Mouse (Mus musculus): ENCODE measurements around the gene Chrnb1. TPM values are rescaled to one million over a fixed set of nuclear protein-coding genes. Genes with fewer than 3 reads are reported as not detected.

Gene Chrnb1
- polyA plus RNA-seq, 1 experiment from 2014 or later = 3.4 TPM

DNA sequence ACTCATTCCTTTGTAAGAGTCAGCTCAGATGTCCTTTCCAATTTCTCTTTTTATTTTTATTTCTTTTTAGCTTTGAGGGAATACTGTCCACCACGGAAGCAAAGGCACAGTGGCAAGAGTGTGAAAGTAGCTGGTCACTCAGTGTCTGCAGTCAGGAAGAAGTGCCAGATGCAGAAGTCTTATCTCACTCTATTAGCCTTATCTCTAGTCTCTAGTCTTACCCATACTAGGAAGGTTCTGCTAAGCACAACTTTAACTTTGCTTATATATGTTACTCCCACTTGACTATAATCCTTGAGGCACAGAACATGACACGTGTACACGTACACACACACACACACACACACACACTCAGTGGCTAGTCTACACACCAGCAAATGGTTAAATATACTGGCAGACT lies 44.1 kb downstream of the Chrnb1 start:
- no peak for DNase-seq (ENCODE audit: low spot score)

Other genes starting within 250 kb of the Chrnb1 start
- 0.12 and 0.20 TPM in 2 replicates for gene Dnah2, start 246.8 kb downstream of the Chrnb1 start, polyA plus RNA-seq (2015; fragmentation: Nextera tagmentation; extraction: Ambion mirVana)
- 0.61 and 0.77 TPM in 2 replicates for gene Efnb3, start 235.7 kb downstream of the Chrnb1 start, polyA plus RNA-seq (2015; fragmentation: Nextera tagmentation; extraction: Ambion mirVana)
- gene Wrap53, start 215.7 kb downstream of the Chrnb1 start, polyA plus RNA-seq (2015; fragmentation: Nextera tagmentation; extraction: Ambion mirVana) = 27.0 and 30.6 TPM in 2 replicates
- gene Trp53, start 215.6 kb downstream of the Chrnb1 start, polyA plus RNA-seq (2015; fragmentation: Nextera tagmentation; extraction: Ambion mirVana) = 138 and 165 TPM in 2 replicates
- gene Atp1b2, start 190.0 kb downstream of the Chrnb1 start, polyA plus RNA-seq (2015; fragmentation: Nextera tagmentation; extraction: Ambion mirVana) = 1.7 and 1.8 TPM in 2 replicates
- 0.13 TPM in 1 of 2 replicates, not detected in the other for gene Shbg, start 178.0 kb downstream of the Chrnb1 start, polyA plus RNA-seq (2015; fragmentation: Nextera tagmentation; extraction: Ambion mirVana)
- 3.5 and 4.3 TPM in 2 replicates for gene Sat2, start 173.9 kb downstream of the Chrnb1 start, polyA plus RNA-seq (2015; fragmentation: Nextera tagmentation; extraction: Ambion mirVana)
- gene Fxr2, start 163.0 kb downstream of the Chrnb1 start, polyA plus RNA-seq (2015; fragmentation: Nextera tagmentation; extraction: Ambion mirVana) = 18.4 and 26.6 TPM in 2 replicates
- 0.15 and 0.22 TPM in 2 replicates for gene Sox15, start 140.6 kb downstream of the Chrnb1 start, polyA plus RNA-seq (2015; fragmentation: Nextera tagmentation; extraction: Ambion mirVana)
- 71.1 and 75.2 TPM in 2 replicates for gene Mpdu1, start 133.3 kb downstream of the Chrnb1 start, polyA plus RNA-seq (2015; fragmentation: Nextera tagmentation; extraction: Ambion mirVana)
- 32.5 and 33.3 TPM in 2 replicates for gene Cd68, start 129.8 kb downstream of the Chrnb1 start, polyA plus RNA-seq (2015; fragmentation: Nextera tagmentation; extraction: Ambion mirVana)
- 560 and 602 TPM in 2 replicates for gene Eif4a1, start 123.5 kb downstream of the Chrnb1 start, polyA plus RNA-seq (2015; fragmentation: Nextera tagmentation; extraction: Ambion mirVana)
- 60.2 and 69.1 TPM in 2 replicates for gene Senp3, start 113.9 kb downstream of the Chrnb1 start, polyA plus RNA-seq (2015; fragmentation: Nextera tagmentation; extraction: Ambion mirVana)
- 0.31 and 0.49 TPM in 2 replicates for gene Tnfsf13, start 110.2 kb downstream of the Chrnb1 start, polyA plus RNA-seq (2015; fragmentation: Nextera tagmentation; extraction: Ambion mirVana)
- 2.6 and 2.7 TPM in 2 replicates for gene Tnfsf12, start 100.1 kb downstream of the Chrnb1 start, polyA plus RNA-seq (2015; fragmentation: Nextera tagmentation; extraction: Ambion mirVana)
- 1.5 and 2.1 TPM in 2 replicates for gene Tnfsfm13, start 99.8 kb downstream of the Chrnb1 start, polyA plus RNA-seq (2015; fragmentation: Nextera tagmentation; extraction: Ambion mirVana)
- 20.6 and 22.4 TPM in 2 replicates for gene Polr2a, start 37.3 kb downstream of the Chrnb1 start, polyA plus RNA-seq (2015; fragmentation: Nextera tagmentation; extraction: Ambion mirVana)
- gene Slc35g3, start 34.0 kb downstream of the Chrnb1 start, polyA plus RNA-seq (2015; fragmentation: Nextera tagmentation; extraction: Ambion mirVana) = 0.14 TPM in 1 of 2 replicates, not detected in the other
- gene Zbtb4, start 30.0 kb downstream of the Chrnb1 start, polyA plus RNA-seq (2015; fragmentation: Nextera tagmentation; extraction: Ambion mirVana) = 2.5 and 2.6 TPM in 2 replicates
- 0.65 and 0.84 TPM in 2 replicates for gene Fgf11, start 5.9 kb upstream of the Chrnb1 start, polyA plus RNA-seq (2015; fragmentation: Nextera tagmentation; extraction: Ambion mirVana)
- gene Tmem102, start 9.7 kb upstream of the Chrnb1 start, polyA plus RNA-seq (2015; fragmentation: Nextera tagmentation; extraction: Ambion mirVana) = 11.2 and 12.8 TPM in 2 replicates
- gene Gm39566, start 19.4 kb upstream of the Chrnb1 start, polyA plus RNA-seq (2015; fragmentation: Nextera tagmentation; extraction: Ambion mirVana) = not detected in 2 replicates
- gene Spem2, start 22.5 kb upstream of the Chrnb1 start, polyA plus RNA-seq (2015; fragmentation: Nextera tagmentation; extraction: Ambion mirVana) = not detected in 2 replicates
- gene Spem1, start 26.2 kb upstream of the Chrnb1 start, polyA plus RNA-seq (2015; fragmentation: Nextera tagmentation; extraction: Ambion mirVana) = not detected in 2 replicates
- 1.2 and 1.9 TPM in 2 replicates for gene Nlgn2, start 41.8 kb upstream of the Chrnb1 start, polyA plus RNA-seq (2015; fragmentation: Nextera tagmentation; extraction: Ambion mirVana)
- gene Tmem256, start 42.6 kb upstream of the Chrnb1 start, polyA plus RNA-seq (2015; fragmentation: Nextera tagmentation; extraction: Ambion mirVana) = 325 and 342 TPM in 2 replicates
- 68.4 and 70.4 TPM in 2 replicates for gene Plscr3, start 50.4 kb upstream of the Chrnb1 start, polyA plus RNA-seq (2015; fragmentation: Nextera tagmentation; extraction: Ambion mirVana)
- 1.1 and 1.5 TPM in 2 replicates for gene Tnk1, start 62.8 kb upstream of the Chrnb1 start, polyA plus RNA-seq (2015; fragmentation: Nextera tagmentation; extraction: Ambion mirVana)
- not detected in 2 replicates for gene Tmem95, start 82.1 kb upstream of the Chrnb1 start, polyA plus RNA-seq (2015; fragmentation: Nextera tagmentation; extraction: Ambion mirVana)
- 1.7 and 2.3 TPM in 2 replicates for gene Kctd11, start 85.5 kb upstream of the Chrnb1 start, polyA plus RNA-seq (2015; fragmentation: Nextera tagmentation; extraction: Ambion mirVana)
- 150 and 176 TPM in 2 replicates for gene Acap1, start 99.6 kb upstream of the Chrnb1 start, polyA plus RNA-seq (2015; fragmentation: Nextera tagmentation; extraction: Ambion mirVana)
- 19.8 and 26.0 TPM in 2 replicates for gene 2810408A11Rik, start 105.0 kb upstream of the Chrnb1 start, polyA plus RNA-seq (2015; fragmentation: Nextera tagmentation; extraction: Ambion mirVana)
- gene Neurl4, start 105.1 kb upstream of the Chrnb1 start, polyA plus RNA-seq (2015; fragmentation: Nextera tagmentation; extraction: Ambion mirVana) = 6.2 and 7.5 TPM in 2 replicates
- 94.8 and 106 TPM in 2 replicates for gene Gps2, start 117.9 kb upstream of the Chrnb1 start, polyA plus RNA-seq (2015; fragmentation: Nextera tagmentation; extraction: Ambion mirVana)
- 2,117 and 2,260 TPM in 2 replicates for gene Eif5a, start 126.0 kb upstream of the Chrnb1 start, polyA plus RNA-seq (2015; fragmentation: Nextera tagmentation; extraction: Ambion mirVana)
- gene Ybx2, start 139.9 kb upstream of the Chrnb1 start, polyA plus RNA-seq (2015; fragmentation: Nextera tagmentation; extraction: Ambion mirVana) = 2.6 and 3.6 TPM in 2 replicates
- 11.7 and 11.9 TPM in 2 replicates for gene Slc2a4, start 152.2 kb upstream of the Chrnb1 start, polyA plus RNA-seq (2015; fragmentation: Nextera tagmentation; extraction: Ambion mirVana)
- gene Cldn7, start 168.8 kb upstream of the Chrnb1 start, polyA plus RNA-seq (2015; fragmentation: Nextera tagmentation; extraction: Ambion mirVana) = 14.4 and 14.8 TPM in 2 replicates
- gene Ctdnep1, start 185.2 kb upstream of the Chrnb1 start, polyA plus RNA-seq (2015; fragmentation: Nextera tagmentation; extraction: Ambion mirVana) = 24.1 and 25.6 TPM in 2 replicates
- 92.6 and 98.6 TPM in 2 replicates for gene Elp5, start 186.6 kb upstream of the Chrnb1 start, polyA plus RNA-seq (2015; fragmentation: Nextera tagmentation; extraction: Ambion mirVana)
- gene Gabarap, start 195.2 kb upstream of the Chrnb1 start, polyA plus RNA-seq (2015; fragmentation: Nextera tagmentation; extraction: Ambion mirVana) = 400 and 425 TPM in 2 replicates
- 52.2 and 61.3 TPM in 2 replicates for gene Phf23, start 199.8 kb upstream of the Chrnb1 start, polyA plus RNA-seq (2015; fragmentation: Nextera tagmentation; extraction: Ambion mirVana)
- gene Dvl2, start 204.7 kb upstream of the Chrnb1 start, polyA plus RNA-seq (2015; fragmentation: Nextera tagmentation; extraction: Ambion mirVana) = 20.6 and 21.0 TPM in 2 replicates
- 105 and 107 TPM in 2 replicates for gene Acadvl, start 219.5 kb upstream of the Chrnb1 start, polyA plus RNA-seq (2015; fragmentation: Nextera tagmentation; extraction: Ambion mirVana)
- gene Dlg4, start 221.0 kb upstream of the Chrnb1 start, polyA plus RNA-seq (2015; fragmentation: Nextera tagmentation; extraction: Ambion mirVana) = 3.8 and 6.6 TPM in 2 replicates